Mouse (Mus musculus): ENCODE results near the gene Dnah1. TPM values are rescaled to one million over a fixed set of nuclear protein-coding genes. Genes with fewer than 3 reads are reported as not detected.

The Dnah1 gene
- polyA plus RNA-seq, 1 experiment: 0.01 TPM

- Histone ChIP-seq H3K27me3 (ENCODE audit: control insufficient read depth, insufficient read depth, insufficient read length) (peaks cover 26% of the 10 kb centered on the region), H3K4me3 (ENCODE audit: insufficient read depth, poor library complexity, severe bottlenecking) (no peak overlapping the region), H3K79me2 (ENCODE audit: control insufficient read depth, insufficient read depth) (no peaks in the 10 kb centered on the region), H3K36me3 (ENCODE audit: control insufficient read depth, insufficient read depth) (no peaks in the 10 kb centered on the region), H3ac (ENCODE audit: control insufficient read depth, insufficient read length, low read depth) (no peak overlapping the region), H3K79me3 (ENCODE audit: low read depth) (no peaks in the 10 kb centered on the region)
- TF ChIP-seq USF1 (IDR thresholded peaks at IDR 0.05; ENCODE audit: low read depth): no peak
- TF ChIP-seq MYOD1 (IDR thresholded peaks at IDR 0.05; ENCODE audit: control insufficient read depth, insufficient read length, low read depth): no peak
- no peak for TF ChIP-seq MAX (IDR thresholded peaks at IDR 0.05)
- no peak for TF ChIP-seq MYOG (IDR thresholded peaks at IDR 0.05; ENCODE audit: control insufficient read depth, extremely low read depth, insufficient read length)
- no peak for TF ChIP-seq CEBPB (IDR thresholded peaks at IDR 0.05; ENCODE audit: low read depth)
- TF ChIP-seq CTCF (IDR thresholded peaks at IDR 0.05; ENCODE audit: control insufficient read depth, insufficient read depth, insufficient read length): no peak
- TF ChIP-seq FOSL1 (IDR thresholded peaks at IDR 0.05; ENCODE audit: insufficient read depth, low read length, poor library complexity, severe bottlenecking): no peak
Observed at GRCm38 (mm10) chr14:31269456-31270100, 54.1 kb downstream of the Dnah1 start.

GRCm38 (mm10) chr14:31268301-31269001, 55.2 kb downstream of the Dnah1 start:
- Histone ChIP-seq H3K79me2 (ENCODE audit: control insufficient read depth, insufficient read depth) (no peaks in the 10 kb centered on the region), H3K4me3 (ENCODE audit: insufficient read depth, poor library complexity, severe bottlenecking) (no peak overlapping the region), H3ac (ENCODE audit: control insufficient read depth, insufficient read length, low read depth) (no peak overlapping the region), H3K36me3 (ENCODE audit: control insufficient read depth, insufficient read depth) (no peaks in the 10 kb centered on the region), H3K79me3 (ENCODE audit: low read depth) (no peaks in the 10 kb centered on the region), H3K27me3 (ENCODE audit: control insufficient read depth, insufficient read depth, insufficient read length) (peaks cover 26% of the 10 kb centered on the region)
- TF ChIP-seq MYOD1 (IDR thresholded peaks at IDR 0.05; ENCODE audit: control insufficient read depth, insufficient read length, low read depth) (no peak), CEBPB (IDR thresholded peaks at IDR 0.05; ENCODE audit: low read depth) (no peak), CTCF (IDR thresholded peaks at IDR 0.05; ENCODE audit: control insufficient read depth, insufficient read depth, insufficient read length) (no peak), FOSL1 (IDR thresholded peaks at IDR 0.05; ENCODE audit: insufficient read depth, low read length, poor library complexity, severe bottlenecking) (no peak), MAX (IDR thresholded peaks at IDR 0.05) (no peak), MYOG (IDR thresholded peaks at IDR 0.05; ENCODE audit: control insufficient read depth, extremely low read depth, insufficient read length) (no peak), USF1 (IDR thresholded peaks at IDR 0.05; ENCODE audit: low read depth) (no peak)

GRCm38 (mm10) chr14:31267649-31268048, 56.0 kb downstream of the Dnah1 start:
- no peaks in the 10 kb centered on the region for H3K79me2 ChIP-seq (ENCODE audit: control insufficient read depth, insufficient read depth)
- no peak for TF ChIP-seq USF1 (IDR thresholded peaks at IDR 0.05; ENCODE audit: low read depth)
- TF ChIP-seq FOSL1 (IDR thresholded peaks at IDR 0.05; ENCODE audit: insufficient read depth, low read length, poor library complexity, severe bottlenecking): no peak
- TF ChIP-seq MAX (IDR thresholded peaks at IDR 0.05): no peak
- TF ChIP-seq MYOG (IDR thresholded peaks at IDR 0.05; ENCODE audit: control insufficient read depth, extremely low read depth, insufficient read length): no peak
- TF ChIP-seq CTCF (IDR thresholded peaks at IDR 0.05; ENCODE audit: control insufficient read depth, insufficient read depth, insufficient read length): no peak
- no peak for TF ChIP-seq MYOD1 (IDR thresholded peaks at IDR 0.05; ENCODE audit: control insufficient read depth, insufficient read length, low read depth)
- no peak for TF ChIP-seq CEBPB (IDR thresholded peaks at IDR 0.05; ENCODE audit: low read depth)

GRCm38 (mm10) chr14:31260932-31261331, 62.8 kb downstream of the Dnah1 start:
- no peak overlapping the region for H3ac ChIP-seq (ENCODE audit: control insufficient read depth, insufficient read length, low read depth)
- no peaks in the 10 kb centered on the region for H3K79me3 ChIP-seq (ENCODE audit: low read depth)
- H3K79me2 ChIP-seq (ENCODE audit: control insufficient read depth, insufficient read depth): no peaks in the 10 kb centered on the region
- TF ChIP-seq MYOG (IDR thresholded peaks at IDR 0.05; ENCODE audit: control insufficient read depth, extremely low read depth, insufficient read length): no peak
- TF ChIP-seq MAX (IDR thresholded peaks at IDR 0.05): no peak
- TF ChIP-seq MYOD1 (IDR thresholded peaks at IDR 0.05; ENCODE audit: control insufficient read depth, insufficient read length, low read depth): no peak
- TF ChIP-seq CTCF (IDR thresholded peaks at IDR 0.05; ENCODE audit: control insufficient read depth, insufficient read depth, insufficient read length): no peak
- TF ChIP-seq FOSL1 (IDR thresholded peaks at IDR 0.05; ENCODE audit: insufficient read depth, low read length, poor library complexity, severe bottlenecking): no peak
- no peak for TF ChIP-seq USF1 (IDR thresholded peaks at IDR 0.05; ENCODE audit: low read depth)
- TF ChIP-seq CEBPB (IDR thresholded peaks at IDR 0.05; ENCODE audit: low read depth): no peak
- no peaks in the 10 kb centered on the region for H3K27me3 ChIP-seq (ENCODE audit: control insufficient read depth, insufficient read depth, insufficient read length)
- peaks cover 62% of the 10 kb centered on the region for H3K36me3 ChIP-seq (ENCODE audit: control insufficient read depth, insufficient read depth)
- no peak overlapping the region for H3K4me3 ChIP-seq (ENCODE audit: insufficient read depth, poor library complexity, severe bottlenecking)

More at GRCm38 (mm10) chr14:31267649-31268048, 56.0 kb downstream of the Dnah1 start:
- no peak overlapping the region for H3ac ChIP-seq (ENCODE audit: control insufficient read depth, insufficient read length, low read depth)
- peaks cover 26% of the 10 kb centered on the region for H3K27me3 ChIP-seq (ENCODE audit: control insufficient read depth, insufficient read depth, insufficient read length)
- H3K4me3 ChIP-seq (ENCODE audit: insufficient read depth, poor library complexity, severe bottlenecking): no peak overlapping the region
- H3K36me3 ChIP-seq (ENCODE audit: control insufficient read depth, insufficient read depth): no peaks in the 10 kb centered on the region
- H3K79me3 ChIP-seq (ENCODE audit: low read depth): no peaks in the 10 kb centered on the region

GRCm38 (mm10) chr14:31260374-31260773, 63.3 kb downstream of the Dnah1 start:
- Histone ChIP-seq H3K4me3 (ENCODE audit: insufficient read depth, poor library complexity, severe bottlenecking) (no peak overlapping the region), H3K79me2 (ENCODE audit: control insufficient read depth, insufficient read depth) (no peaks in the 10 kb centered on the region), H3K36me3 (ENCODE audit: control insufficient read depth, insufficient read depth) (peaks cover 68% of the 10 kb centered on the region), H3K79me3 (ENCODE audit: low read depth) (no peaks in the 10 kb centered on the region), H3ac (ENCODE audit: control insufficient read depth, insufficient read length, low read depth) (no peak overlapping the region), H3K27me3 (ENCODE audit: control insufficient read depth, insufficient read depth, insufficient read length) (no peaks in the 10 kb centered on the region)
- TF ChIP-seq CTCF (IDR thresholded peaks at IDR 0.05; ENCODE audit: control insufficient read depth, insufficient read depth, insufficient read length) (no peak), MAX (IDR thresholded peaks at IDR 0.05) (no peak), FOSL1 (IDR thresholded peaks at IDR 0.05; ENCODE audit: insufficient read depth, low read length, poor library complexity, severe bottlenecking) (no peak), MYOG (IDR thresholded peaks at IDR 0.05; ENCODE audit: control insufficient read depth, extremely low read depth, insufficient read length) (no peak), CEBPB (IDR thresholded peaks at IDR 0.05; ENCODE audit: low read depth) (no peak), USF1 (IDR thresholded peaks at IDR 0.05; ENCODE audit: low read depth) (no peak), MYOD1 (IDR thresholded peaks at IDR 0.05; ENCODE audit: control insufficient read depth, insufficient read length, low read depth) (no peak)
